Mouse (Mus musculus): ENCODE measurements around the gene Cap2.

Cap2 gene

DNA sequence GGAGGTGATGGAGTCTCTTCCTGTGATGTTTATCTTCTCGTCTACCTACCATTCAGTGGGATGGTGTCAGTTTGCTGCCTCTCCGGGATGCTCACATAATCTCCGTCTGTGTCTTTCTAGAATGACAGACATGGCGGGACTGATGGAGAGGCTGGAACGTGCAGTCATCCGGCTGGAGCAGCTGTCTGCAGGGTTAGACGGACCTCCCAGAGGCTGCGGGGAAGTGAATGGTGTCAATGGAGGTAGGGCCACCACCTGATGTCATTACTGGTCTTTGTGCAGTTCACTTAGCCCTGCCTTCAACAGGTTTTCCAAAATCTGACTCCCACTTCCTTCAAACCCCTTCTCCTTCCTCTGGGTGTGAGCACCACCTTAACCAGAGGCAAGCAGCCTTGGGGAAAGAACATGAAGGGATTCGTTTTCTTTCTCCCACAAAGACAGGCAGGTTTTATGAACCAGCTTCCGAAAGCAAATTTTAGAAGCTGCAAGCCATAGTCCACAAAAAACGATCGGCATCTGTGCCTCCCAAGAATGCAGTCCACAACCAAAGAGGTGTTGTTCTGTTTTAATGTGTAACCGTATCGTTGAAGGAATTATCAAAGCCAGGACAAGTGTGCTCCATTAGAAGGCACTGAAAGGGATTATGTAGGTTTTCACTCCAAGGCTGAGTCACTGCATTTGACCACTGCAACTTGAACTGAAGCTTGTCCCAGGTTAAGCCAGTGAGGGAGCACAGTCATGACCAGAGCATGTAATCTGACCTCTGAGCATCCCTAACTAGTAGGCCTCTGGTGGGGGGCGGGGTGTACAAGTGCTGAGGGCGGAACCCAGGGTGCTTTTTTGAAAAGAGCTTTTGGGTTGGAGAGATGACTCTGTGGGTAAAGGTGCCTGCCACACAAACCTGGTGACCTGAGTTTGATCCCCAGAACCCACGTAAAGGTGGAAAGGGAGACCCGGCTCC is 23.9 kb downstream of the Cap2 start:
- no peak for DNase-seq (ENCODE audit: low read depth, low spot score)

- DNase-seq (ENCODE audit: low read depth, low spot score), result no peak
Measured at GRCm38 (mm10) chr13:46526645-46527044, 25.0 kb downstream of the Cap2 start.

DNA sequence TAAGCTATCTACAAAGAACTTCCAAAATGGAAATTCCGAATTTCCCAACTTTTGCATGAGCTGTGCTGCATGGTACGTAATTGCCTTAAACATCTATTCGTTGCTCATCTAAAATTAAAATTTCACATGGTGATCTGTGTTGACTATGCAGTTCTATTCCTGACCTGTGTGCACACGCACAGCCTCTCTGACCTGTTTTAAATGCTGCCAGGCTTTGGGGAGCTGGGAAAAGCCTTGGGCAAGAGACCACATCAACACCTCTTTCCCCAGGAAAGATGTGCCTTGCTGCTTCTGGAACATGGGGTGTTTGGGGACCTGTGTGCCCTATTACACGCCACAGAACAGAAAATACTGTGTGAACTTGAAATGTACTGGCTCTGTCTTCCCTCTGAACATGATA is 25.7 kb downstream of the Cap2 start:
- DNase-seq (ENCODE audit: low read depth, low spot score), result no peak

GRCm38 (mm10) chr13:46529037-46529436 is 27.4 kb downstream of the Cap2 start:
- no peak for DNase-seq (ENCODE audit: low read depth, low spot score)

DNA sequence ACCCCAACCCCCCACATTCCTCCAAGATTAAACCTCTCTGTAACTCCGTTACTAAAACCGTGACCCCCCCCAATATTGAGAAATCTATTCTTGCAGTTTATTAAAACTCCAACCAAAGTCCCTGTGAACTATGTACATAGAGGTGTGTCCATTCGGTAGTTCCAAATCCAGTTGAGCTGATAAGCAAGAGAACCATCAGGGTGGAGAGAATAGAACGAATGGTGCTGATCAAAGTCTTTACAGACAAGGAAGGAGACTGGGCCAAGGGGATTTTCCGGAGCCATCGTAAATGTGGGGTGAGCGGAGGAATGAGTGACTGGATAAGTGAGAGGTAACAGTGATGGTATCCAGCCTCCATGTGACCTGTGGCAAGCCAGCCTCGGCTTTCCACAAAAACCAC is 28.9 kb downstream of the Cap2 start:
- DNase-seq (ENCODE audit: low read depth, low spot score), result no peak

- no peak for DNase-seq (ENCODE audit: low read depth, low spot score)
Measured at GRCm38 (mm10) chr13:46531676-46532075, 30.0 kb downstream of the Cap2 start.

GRCm38 (mm10) chr13:46532276-46532675 is 30.6 kb downstream of the Cap2 start:
- no peak for DNase-seq (ENCODE audit: low read depth, low spot score)

- DNase-seq (ENCODE audit: low read depth, low spot score), result no peak
Measured at GRCm38 (mm10) chr13:46533342-46534129, 31.9 kb downstream of the Cap2 start.

DNA sequence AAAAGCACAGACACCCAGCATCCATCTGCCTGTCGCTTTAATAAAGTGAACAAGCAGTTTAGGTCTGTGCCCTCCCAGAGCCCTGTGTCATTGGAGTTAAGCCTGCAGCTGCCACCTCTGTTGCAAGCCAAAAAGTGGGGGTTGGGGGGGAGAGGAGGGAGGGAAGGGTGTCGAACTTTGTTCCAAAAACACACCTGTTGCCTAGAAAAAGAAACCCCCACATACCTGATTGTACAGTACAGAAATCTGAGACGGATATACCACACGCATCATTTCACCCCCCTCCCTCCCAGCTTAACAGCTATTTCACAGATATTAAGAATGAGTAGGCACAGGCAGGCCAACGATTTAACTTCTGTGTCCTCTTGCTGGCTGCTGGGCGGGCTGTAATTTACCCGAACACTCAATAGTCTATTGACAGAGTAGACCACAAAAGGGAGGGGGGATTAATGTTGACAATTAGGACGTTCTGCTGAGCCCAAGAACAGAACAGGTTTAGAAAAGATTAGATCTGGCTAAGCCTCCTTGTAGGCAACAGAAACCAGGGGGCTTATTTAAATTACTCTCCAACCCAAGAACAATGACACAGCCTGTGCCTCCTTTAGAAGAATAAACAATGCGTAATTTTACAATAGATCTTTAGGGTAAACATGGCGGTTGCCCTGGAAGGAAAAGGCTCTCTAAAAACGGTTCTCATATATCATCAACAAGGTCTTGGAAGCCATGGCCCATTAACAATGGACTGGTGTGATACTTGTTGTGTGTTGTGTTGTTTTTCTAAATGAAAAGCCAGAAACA is 32.7 kb downstream of the Cap2 start:
- DNase-seq (ENCODE audit: low read depth, low spot score), result no peak

GRCm38 (mm10) chr13:46534969-46535785 is 33.5 kb downstream of the Cap2 start:
- DNase-seq (ENCODE audit: low read depth, low spot score), result no peak

DNA sequence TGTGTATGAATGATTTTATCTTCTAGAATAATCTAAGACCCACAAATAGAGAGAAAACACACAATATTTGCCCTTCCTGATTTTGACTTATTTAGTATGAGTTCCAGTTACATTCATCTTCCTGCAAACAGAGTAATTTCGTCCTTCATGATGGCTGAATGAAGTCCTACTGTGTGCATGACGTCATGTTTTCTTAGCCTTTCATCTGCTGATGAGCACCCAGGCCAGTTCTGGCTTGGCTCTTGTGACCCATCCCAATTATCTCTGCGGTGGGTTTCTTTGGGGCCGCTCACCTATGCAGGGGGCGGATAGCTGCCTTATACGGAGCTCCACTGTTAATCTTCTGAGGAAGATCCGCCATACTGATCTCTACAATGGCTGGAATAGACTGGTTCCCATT is 37.6 kb downstream of the Cap2 start:
- DNase-seq (ENCODE audit: low read depth, low spot score), result no peak

DNA sequence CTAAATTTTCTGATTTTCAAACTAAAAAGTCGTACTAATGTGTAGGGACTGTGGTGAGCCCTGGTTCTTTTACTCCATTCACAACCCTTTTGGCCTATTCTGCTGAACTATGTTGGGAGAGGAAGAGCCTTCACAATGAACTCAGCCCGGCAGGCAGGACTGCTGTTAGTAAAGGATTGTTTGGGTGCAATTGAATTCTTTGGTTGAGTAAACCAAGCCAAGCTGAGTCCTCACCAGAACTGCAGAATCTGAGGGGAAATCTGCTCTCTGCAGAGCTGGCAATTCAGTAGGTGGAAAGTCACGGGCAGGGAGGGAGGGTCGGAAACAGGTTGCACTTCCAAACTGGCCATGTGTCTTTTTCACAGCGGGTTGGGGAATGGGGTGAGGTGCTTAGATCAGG is 39.3 kb downstream of the Cap2 start:
- DNase-seq (ENCODE audit: low read depth, low spot score), result no peak

DNA sequence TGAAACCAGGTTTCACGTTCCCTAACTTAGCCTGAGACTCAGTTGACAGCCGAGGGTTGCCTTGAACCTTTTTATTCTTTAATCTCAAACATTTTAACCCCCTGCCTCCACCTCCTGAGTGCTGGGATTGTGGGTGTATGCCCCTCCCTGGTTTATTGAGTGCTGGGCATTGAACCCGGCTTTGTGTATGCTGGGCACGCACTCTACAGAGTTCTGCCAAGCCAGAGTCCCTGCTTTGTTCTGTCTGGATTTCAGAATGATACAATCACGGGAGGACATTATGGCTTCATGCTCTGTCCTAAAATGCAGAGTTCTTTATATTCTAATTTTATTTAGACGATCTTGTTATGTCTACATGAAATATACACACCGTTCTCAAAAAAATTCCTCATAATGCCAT is 41.1 kb downstream of the Cap2 start:
- no peak for DNase-seq (ENCODE audit: low read depth, low spot score)

DNA sequence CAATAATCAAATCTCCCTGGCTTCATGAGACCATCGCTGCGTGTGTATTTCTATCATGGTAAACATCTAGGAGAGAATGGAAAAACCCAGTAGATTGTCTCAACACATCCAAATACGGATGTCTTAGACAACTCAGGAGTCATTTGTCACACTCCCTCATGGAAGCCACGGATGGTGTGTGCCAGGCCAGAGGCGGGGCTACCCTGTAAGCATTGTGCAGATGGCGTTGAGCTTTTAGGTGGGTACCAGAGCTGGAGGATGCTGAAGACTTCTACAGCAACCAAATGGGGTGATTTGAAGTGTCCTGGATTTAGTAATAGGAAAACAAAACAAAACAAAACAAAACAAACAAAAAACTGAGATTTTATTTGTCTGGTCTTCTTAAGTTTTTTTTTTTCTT is 43.0 kb downstream of the Cap2 start:
- no peak for DNase-seq (ENCODE audit: low read depth, low spot score)

DNA sequence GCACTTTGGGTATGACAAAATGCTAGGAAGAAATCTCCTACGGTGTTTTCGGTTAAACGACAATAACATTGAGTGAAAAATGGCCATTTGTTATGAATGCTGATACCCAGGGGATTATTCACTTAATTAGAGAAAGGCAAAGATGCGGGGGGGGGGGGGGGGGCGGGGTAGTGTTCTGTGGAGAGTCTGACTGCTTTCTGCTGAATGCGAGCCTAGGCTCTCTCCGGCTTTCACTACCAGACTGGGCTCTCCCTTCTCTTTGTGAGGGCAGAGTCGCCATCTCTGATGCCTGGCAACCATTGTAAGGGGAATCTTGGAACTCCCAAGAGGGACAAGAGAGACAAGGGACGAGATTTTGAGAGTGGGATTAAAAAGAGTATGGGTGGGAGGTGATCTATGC is 43.4 kb downstream of the Cap2 start:
- DNase-seq (ENCODE audit: low read depth, low spot score), result no peak

GRCm38 (mm10) chr13:46546846-46547245 is 45.2 kb downstream of the Cap2 start:
- no peak for DNase-seq (ENCODE audit: low read depth, low spot score)

- no peak for DNase-seq (ENCODE audit: low read depth, low spot score)
Measured at GRCm38 (mm10) chr13:46547253-46547652, 45.6 kb downstream of the Cap2 start.

DNA sequence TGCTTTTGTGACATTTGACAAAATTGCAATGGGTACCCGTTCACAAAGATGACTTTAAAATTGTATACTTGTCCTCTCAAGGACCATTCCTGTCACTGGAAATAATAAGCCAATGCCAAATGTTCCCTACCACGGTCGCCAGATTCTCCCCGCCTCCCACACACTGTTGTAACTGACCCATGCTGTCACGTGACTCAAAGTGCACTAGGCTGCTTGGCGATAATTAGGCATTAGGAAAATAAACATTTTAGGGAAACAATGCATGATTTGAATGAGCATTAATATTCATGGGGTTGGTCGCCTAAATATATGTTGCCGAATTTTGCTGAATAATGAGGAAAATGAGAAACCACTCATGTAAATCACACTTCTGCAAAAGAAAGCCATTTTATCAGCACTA is 46.5 kb downstream of the Cap2 start:
- DNase-seq (ENCODE audit: low read depth, low spot score), result no peak

GRCm38 (mm10) chr13:46548600-46549179 is 47.0 kb downstream of the Cap2 start:
- DNase-seq (ENCODE audit: low read depth, low spot score), result no peak

DNA sequence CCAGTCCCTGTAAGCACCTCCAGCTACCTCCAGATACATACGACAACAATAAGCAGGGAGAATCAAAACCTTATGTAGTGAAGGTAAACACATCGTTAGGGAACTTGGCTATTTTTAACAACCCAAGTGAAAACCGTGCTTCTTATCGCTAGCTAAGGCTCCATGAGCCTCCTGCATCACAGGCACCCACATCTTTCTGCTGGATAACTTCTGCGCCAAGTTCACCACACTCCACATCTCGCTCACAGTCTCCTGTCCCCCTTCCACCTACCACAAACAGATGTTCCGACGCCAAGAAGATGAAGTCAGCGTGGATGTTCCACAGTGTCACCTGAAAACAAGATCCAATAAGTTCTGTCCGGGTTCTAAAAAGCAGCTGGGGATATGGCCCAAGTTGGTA is 49.0 kb downstream of the Cap2 start:
- DNase-seq (ENCODE audit: low read depth, low spot score), result no peak

DNA sequence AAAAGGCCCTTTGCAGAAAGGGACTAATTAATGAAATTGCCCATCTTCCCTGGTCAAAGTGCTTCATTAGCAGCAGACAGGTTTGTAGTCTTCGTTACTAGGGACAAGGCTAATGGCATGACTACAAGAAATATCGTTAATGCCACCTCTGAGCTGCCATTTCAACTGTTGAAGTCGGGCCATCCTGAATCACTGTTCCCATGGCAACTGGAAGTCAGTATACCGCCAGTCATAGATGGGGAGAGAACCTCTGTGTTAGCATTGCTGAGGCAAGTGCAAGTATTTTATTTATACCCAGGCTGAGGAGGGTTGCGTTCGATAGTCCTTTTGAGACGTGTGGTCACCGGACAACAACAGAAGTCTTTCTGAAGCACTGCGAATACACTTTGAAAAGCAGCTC is 53.1 kb downstream of the Cap2 start:
- DNase-seq (ENCODE audit: low read depth, low spot score), result no peak
